Mouse (Mus musculus): ENCODE data around the gene Mxi1.

DNA sequence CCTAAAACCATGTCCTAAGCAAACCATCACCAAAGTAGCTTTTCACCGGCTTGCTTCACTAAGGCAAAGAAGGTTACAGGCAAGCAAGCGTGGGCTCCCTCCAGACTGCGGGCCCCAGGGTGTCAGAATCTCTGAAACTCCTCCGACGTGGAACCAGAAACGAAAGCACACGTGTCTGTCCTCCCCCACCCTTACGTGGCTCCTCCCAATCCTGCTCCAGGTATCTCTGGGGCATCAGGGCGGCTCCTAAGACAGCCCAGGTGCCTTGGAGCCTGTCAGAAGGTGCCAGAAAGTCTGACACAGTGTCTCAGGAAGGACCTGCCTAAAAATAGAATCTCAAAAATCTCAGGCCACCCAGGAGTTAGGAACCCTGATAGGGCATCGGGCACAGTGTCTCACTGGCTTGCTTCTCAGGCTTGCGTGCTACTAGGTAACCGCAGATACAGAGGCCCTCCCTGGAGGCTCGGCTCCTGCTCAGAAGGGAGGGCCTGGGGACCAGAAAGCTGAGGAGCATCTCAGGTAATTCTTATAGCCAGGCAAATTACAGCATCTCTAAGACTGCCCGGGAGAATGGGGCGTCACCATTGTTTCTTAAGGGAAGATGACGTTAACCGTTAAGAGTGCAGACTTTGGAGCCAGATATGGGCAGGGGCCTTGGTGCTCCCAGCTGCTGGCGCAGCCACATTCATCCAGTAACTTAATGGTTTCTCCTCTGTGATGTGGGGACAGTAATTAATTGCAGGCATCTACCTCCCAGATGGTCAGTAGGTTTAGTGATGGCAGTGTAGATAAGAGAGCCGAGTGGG is 33.2 kb upstream of the Mxi1 start:
- TF ChIP-seq MYOG (IDR thresholded peaks at IDR 0.05; ENCODE audit: control insufficient read depth, extremely low read depth, insufficient read length): no peak
- no peak for TF ChIP-seq CEBPB (IDR thresholded peaks at IDR 0.05; ENCODE audit: low read depth)
- no peak for TF ChIP-seq USF1 (IDR thresholded peaks at IDR 0.05; ENCODE audit: low read depth)
- no peak for TF ChIP-seq CTCF (IDR thresholded peaks at IDR 0.05; ENCODE audit: control insufficient read depth, insufficient read depth, insufficient read length)
- no peak for TF ChIP-seq MYOD1 (IDR thresholded peaks at IDR 0.05; ENCODE audit: control insufficient read depth, insufficient read length, low read depth)
